13 mouse cellular contexts compared by ENCODE assay signal in the genomic region with DNA sequence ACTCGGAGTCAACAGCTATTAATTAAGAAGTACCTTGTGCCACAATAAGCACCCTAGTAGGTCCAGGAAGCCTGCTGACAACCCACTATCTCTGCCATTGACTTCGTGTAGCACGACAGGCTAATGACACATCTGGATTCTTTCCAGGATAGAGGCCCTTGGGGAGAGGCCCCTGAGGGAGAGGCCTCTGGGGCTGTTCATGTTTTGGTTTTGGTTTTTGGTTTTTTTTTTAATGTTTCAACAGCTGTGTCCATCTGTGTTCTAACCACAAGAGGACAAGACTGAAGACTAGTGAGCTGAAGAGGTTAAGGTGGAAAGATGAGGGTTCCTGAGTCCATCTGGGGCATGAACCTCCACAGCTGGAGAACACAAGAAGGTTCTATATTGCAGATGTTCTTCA. TPM values are rescaled to one million over a fixed set of nuclear protein-coding genes. Genes with fewer than 3 reads are reported as not detected.
DNase-seq lines count a peak whose midpoint lies in the region; ATAC-seq and TF ChIP-seq lines count a peak whose summit lies in the region.
"Had no signal": no experiment of that assay in that cellular context is flagged by ENCODE, and none has a peak within 500 bp of the region (broad histone marks: within the 10 kb centered on the region; RNA-seq: fewer than 3 reads in every experiment).

No protein-coding gene starts in this region.

- DNase-seq in kidney, adult 8-10 months: no peak
- DNase-seq in 3T3-L1 (ENCODE audit: low read depth, low spot score) (peak; percentile 82), CH12.LX (ENCODE audit: extremely low read depth) (no peak)
- no peak for DNase-seq in liver, embryonic 14.5 days (ENCODE audit: low read depth in 3 of 3, low spot score in 3 of 3)
- no peak for DNase-seq in gastrocnemius, postnatal 25 days
- DNase-seq in thymus, postnatal 25 days: no peak
- DNase-seq: cerebellum, postnatal 14 days; right cerebral cortex, postnatal 25 days; thymus, adult 18-20 months had no signal

- peak; percentile 83 for TF ChIP-seq EP300 in CH12.LX (IDR thresholded peaks at IDR 0.05; ENCODE audit: low read length)
- no peak for TF ChIP-seq EP300 in liver, embryonic 14.5 days (IDR thresholded peaks at IDR 0.05; ENCODE audit: low read depth)

- peaks cover 96% of the 10 kb centered on the region for H3K4me1 ChIP-seq in kidney, embryonic 15.5 days
- H3K4me1 ChIP-seq in CH12.LX (ENCODE audit: control insufficient read depth in 1 of 2, insufficient read depth in 2 of 2): peaks cover 38 to 55% of the 10 kb centered on the region in 2 experiments
- peaks cover 49 to 78% of the 10 kb centered on the region in 2 experiments for H3K4me1 ChIP-seq in liver, embryonic 14.5 days (replicated peaks; ENCODE audit: control insufficient read depth in 2 of 2, insufficient read depth in 2 of 2, low read length in 1 of 2)

- TF ChIP-seq POLR2A in CH12.LX (IDR thresholded peaks at IDR 0.05; ENCODE audit: low read depth, low read length): no peak

- in situ Hi-C loops in CH12.LX (cut with MboI; ENCODE audit: low pct_ligation_motif_present, low pct_unique_long_range_greater_than_20kb, low sequenced_read_pairs): no loop called here

- no peaks in the 10 kb centered on the region for H3K27me3 ChIP-seq in kidney, embryonic 15.5 days
- H3K27me3 ChIP-seq in CH12.LX (replicated peaks): peaks cover 25% of the 10 kb centered on the region
- no peaks in the 10 kb centered on the region for H3K27me3 ChIP-seq in liver, embryonic 14.5 days (ENCODE audit: control insufficient read depth, insufficient read depth, low read length)
- H3K27me3 ChIP-seq: embryonic facial prominence, embryonic 15.5 days had no signal

- H3K9me3 ChIP-seq in kidney, embryonic 15.5 days (replicated peaks): no peaks in the 10 kb centered on the region
- H3K9me3 ChIP-seq in CH12.LX (replicated peaks; ENCODE audit: low read length): no peaks in the 10 kb centered on the region
- no peaks in the 10 kb centered on the region for H3K9me3 ChIP-seq in liver, embryonic 14.5 days (ENCODE audit: control insufficient read depth, low read length)
- H3K9me3 ChIP-seq: embryonic facial prominence, embryonic 15.5 days had no signal

- no peak for TF ChIP-seq RAD21 in CH12.LX (IDR thresholded peaks at IDR 0.05; ENCODE audit: low read depth, low read length)

- ATAC-seq in kidney, embryonic 15.5 days (replicated peaks; ENCODE audit: low FRiP score): no peak
- no peak for ATAC-seq in liver, embryonic 14.5 days (ENCODE audit: insufficient read depth)
- ATAC-seq: forebrain, embryonic 16.5 days had no signal

- WGBS in kidney, embryonic 15.5 days: 43% methylated on average over 3 of the region's 3 CpGs
- WGBS in liver, embryonic 14.5 days (ENCODE audit: insufficient replicate concordance): 19% methylated on average over 3 of the region's 3 CpGs

- peaks cover 16% of the 10 kb centered on the region; the same call in 1 of the 2 replicates for H3K36me3 ChIP-seq in kidney, embryonic 15.5 days
- no peaks in the 10 kb centered on the region for H3K36me3 ChIP-seq in CH12.LX (replicated peaks in 1 of 2; ENCODE audit: control insufficient read depth in 1 of 2, insufficient read depth in 1 of 2, low read length in 1 of 2)
- H3K36me3 ChIP-seq in liver, embryonic 14.5 days (replicated peaks; ENCODE audit: control insufficient read depth, insufficient read depth, low read depth): no peaks in the 10 kb centered on the region
- H3K36me3 ChIP-seq: embryonic facial prominence, embryonic 15.5 days had no signal

- H3K4me2 ChIP-seq in kidney, embryonic 15.5 days: no peak overlapping the region
- peak overlapping the region; percentile 6; the same call in 1 of the 2 replicates for H3K4me2 ChIP-seq in CH12.LX (ENCODE audit: insufficient read depth, low read depth, poor library complexity, severe bottlenecking)
- H3K4me2 ChIP-seq in liver, embryonic 14.5 days (ENCODE audit: low read depth): peak overlapping the region; percentile 22; the same call in 1 of the 2 replicates
- H3K4me2 ChIP-seq: embryonic facial prominence, embryonic 15.5 days had no signal

- no peak for TF ChIP-seq CTCF in CH12.LX (conservative IDR thresholded peaks at IDR 0.05 in 1 of 2, IDR thresholded peaks at IDR 0.05 in 1 of 2; ENCODE audit: low read depth in 2 of 2, low read length in 2 of 2)
- no peak for TF ChIP-seq CTCF in liver, embryonic 14.5 days (IDR thresholded peaks at IDR 0.05; ENCODE audit: low read depth)

- H3K9ac ChIP-seq in kidney, embryonic 15.5 days: no peak overlapping the region
- no peak overlapping the region for H3K9ac ChIP-seq in CH12.LX (ENCODE audit: insufficient read depth, low read depth)
- no peak overlapping the region for H3K9ac ChIP-seq in liver, embryonic 14.5 days (replicated peaks)
- H3K9ac ChIP-seq: embryonic facial prominence, embryonic 15.5 days had no signal

- dilution Hi-C loops in CH12.LX (cut with MboI; ENCODE audit: extremely low pct_ligation_motif_present, extremely low pct_unique_long_range_greater_than_20kb, low sequenced_read_pairs): no loop called here

- H3K4me3 ChIP-seq in kidney, embryonic 15.5 days (replicated peaks): no peak overlapping the region
- H3K4me3 ChIP-seq in CH12.LX (replicated peaks in 1 of 3; ENCODE audit: low read depth in 2 of 3, low read length in 2 of 3, poor library complexity in 1 of 3): no peak overlapping the region
- no peak overlapping the region for H3K4me3 ChIP-seq in liver, embryonic 14.5 days (ENCODE audit: insufficient read depth in 1 of 2, low read depth in 2 of 2, low read length in 2 of 2)
- H3K4me3 ChIP-seq: embryonic facial prominence, embryonic 15.5 days; heart, adult 2 months had no signal

- H3K79me2 ChIP-seq in CH12.LX (replicated peaks; ENCODE audit: control insufficient read depth, extremely low read depth, insufficient read depth, poor library complexity, severe bottlenecking): no peaks in the 10 kb centered on the region

- H3K27ac ChIP-seq in kidney, embryonic 15.5 days: peak overlapping the region; percentile 24; the same call in 1 of the 2 replicates
- H3K27ac ChIP-seq in CH12.LX (ENCODE audit: insufficient read depth, low read depth): no peak overlapping the region
- no peak overlapping the region for H3K27ac ChIP-seq in liver, embryonic 14.5 days
- H3K27ac ChIP-seq: embryonic facial prominence, embryonic 15.5 days; heart, adult 2 months had no signal

TF ChIP-seq in CH12.LX, 34 proteins besides CTCF, POLR2A, EP300 and RAD21 (continues in another document):
- TF ChIP-seq JUND (conservative IDR thresholded peaks at IDR 0.05; ENCODE audit: low read depth, low read length) (no peak), CHD1 (IDR thresholded peaks at IDR 0.05; ENCODE audit: low read depth, low read length) (no peak), POLR2AphosphoS2 (IDR thresholded peaks at IDR 0.05; ENCODE audit: low read depth, low read length) (no peak), MAX (IDR thresholded peaks at IDR 0.05; ENCODE audit: low read length) (no peak), KAT2A (IDR thresholded peaks at IDR 0.05; ENCODE audit: insufficient replicate concordance, low read length) (no peak), PAX5 (IDR thresholded peaks at IDR 0.05; ENCODE audit: low read length) (no peak), USF2 (conservative IDR thresholded peaks at IDR 0.05; ENCODE audit: low read depth, low read length) (no peak), IRF4 (IDR thresholded peaks at IDR 0.05; ENCODE audit: low read depth, low read length) (peak; percentile 75), HCFC1 (IDR thresholded peaks at IDR 0.05; ENCODE audit: low read depth, low read length) (no peak), ELF1 (IDR thresholded peaks at IDR 0.05; ENCODE audit: low read depth, low read length) (no peak), RCOR1 (conservative IDR thresholded peaks at IDR 0.05; ENCODE audit: low read depth, low read length) (0 out of 2 replicates have a peak, but pooled peaks have one; percentile 55), NELFE (IDR thresholded peaks at IDR 0.05; ENCODE audit: low read depth, low read length) (no peak), USF1 (IDR thresholded peaks at IDR 0.05; ENCODE audit: low read depth, low read length) (no peak), SIN3A (IDR thresholded peaks at IDR 0.05; ENCODE audit: low read length) (0 out of 2 replicates have a peak, but pooled peaks have one; percentile 23), ETS1 (conservative IDR thresholded peaks at IDR 0.05; ENCODE audit: low read depth, low read length) (peak; percentile 77), CHD2 (IDR thresholded peaks at IDR 0.05; ENCODE audit: low read length) (0 out of 2 replicates have a peak, but pooled peaks have one; percentile 33), MYC (IDR thresholded peaks at IDR 0.05; ENCODE audit: low read depth, low read length) (no peak), UBTF (IDR thresholded peaks at IDR 0.05; ENCODE audit: low read depth, low read length) (no peak), ZC3H11A (IDR thresholded peaks at IDR 0.05; ENCODE audit: low read depth, low read length) (no peak), SMC3 (IDR thresholded peaks at IDR 0.05; ENCODE audit: low read depth, low read length) (no peak), BHLHE40 (IDR thresholded peaks at IDR 0.05; ENCODE audit: low read depth, low read length) (peak; percentile 76), MAZ (IDR thresholded peaks at IDR 0.05; ENCODE audit: low read depth, low read length) (no peak), TBP (conservative IDR thresholded peaks at IDR 0.05; ENCODE audit: low read depth, low read length) (no peak), ZNF384 (IDR thresholded peaks at IDR 0.05; ENCODE audit: low read depth, low read length) (peak; percentile 88), MXI1 (IDR thresholded peaks at IDR 0.05; ENCODE audit: low read depth, low read length) (no peak), TCF12 (IDR thresholded peaks at IDR 0.05; ENCODE audit: low read depth, low read length) (peak; percentile 97), NRF1 (IDR thresholded peaks at IDR 0.05; ENCODE audit: low read depth, low read length) (no peak), MAFK (IDR thresholded peaks at IDR 0.05; ENCODE audit: insufficient replicate concordance, low read length) (peak; percentile 60; the same call in 1 of the 2 replicates), GABPA (IDR thresholded peaks at IDR 0.05; ENCODE audit: insufficient replicate concordance, low read depth, low read length) (no peak), JUN (IDR thresholded peaks at IDR 0.05; ENCODE audit: insufficient read depth, low read depth, low read length) (no peak), ZKSCAN1 (IDR thresholded peaks at IDR 0.05; ENCODE audit: borderline replicate concordance, low read depth, low read length) (no peak)

RNA-seq across cellular contexts. Expression of a gene that starts 15.5 kb away (rescaled TPM):
- 25.0 and 26.5 TPM in 2 replicates for polyA plus RNA-seq in kidney, embryonic 15.5 days (2015; fragmentation: Nextera tagmentation; extraction: Ambion mirVana)
- total RNA-seq in CH12.LX (2012; rRNA removed) (0.50 and 0.81 TPM in 2 replicates), CH12.LX (2014; rRNA removed) (0.43 and 1.5 TPM in 2 replicates)
- 0.90 and 1.2 TPM in 2 replicates for polyA plus RNA-seq in CH12.LX (2012; ENCODE audit: insufficient read length, low read depth)
- 2.8 and 3.2 TPM in 2 replicates for polyA plus RNA-seq in liver, embryonic 14.5 days (2012; rRNA removed)
- 1.7 and 2.2 TPM in 2 replicates for polyA plus RNA-seq in liver, embryonic 14.5 days (2014; fragmentation: Nextera tagmentation; extraction: Ambion mirVana)
- 10 to 100 TPM; 42.7 to 67.5 TPM for total RNA-seq in gastrocnemius, postnatal 25 days (2021)
